Mouse (Mus musculus): ENCODE measurements around the gene 1810049J17Rik. TPM values are rescaled to one million over a fixed set of nuclear protein-coding genes. Genes with fewer than 3 reads are reported as not detected.
"Not testable (repeated sequence)": the region's sequence is repeated elsewhere in the genome, so short reads cannot be mapped to it uniquely, and the experiment has no call there.

Gene 1810049J17Rik
- polyA plus RNA-seq (2015; fragmentation: Nextera tagmentation; extraction: Ambion mirVana): 1.1 TPM in 2 replicates

- Histone ChIP-seq H3K9ac (peak within 1 kb of the TSS; percentile 92), H3K27ac (peak within 1 kb of the TSS; percentile 96), H3K27me3 (replicated peaks) (peaks cover 4% of the 10 kb centered on the region; the same call in 1 of the 2 replicates), H3K9me3 (no peaks in the 10 kb centered on the region), H3K4me3 (peak within 1 kb of the TSS; percentile 91), H3K36me3 (replicated peaks) (no peaks in the 10 kb centered on the region), H3K4me1 (peaks cover 29% of the 10 kb centered on the region), H3K4me2 (peak within 1 kb of the TSS; percentile 78)
- ATAC-seq (replicated peaks): peak; percentile 53
- WGBS: under 1% methylated on average over 63 of the region's 70 CpGs
Measured at GRCm38 (mm10) chr15:12321788-12322621, at the start of gene 1810049J17Rik. Gene 1810049J17Rik, minus strand, starts transcription at chr15:12321899.

GRCm38 (mm10) chr15:12371183-12371582 lies 49.5 kb upstream of the 1810049J17Rik start:
- Histone ChIP-seq H3K27me3 (replicated peaks) (0 out of 2 replicates have a peak, but pooled peaks cover 10% of the 10 kb centered on the region), H3K4me3 (no peak overlapping the region), H3K27ac (no peak overlapping the region), H3K9me3 (no peaks in the 10 kb centered on the region), H3K9ac (no peak overlapping the region), H3K36me3 (replicated peaks) (no peaks in the 10 kb centered on the region), H3K4me1 (peaks cover 24% of the 10 kb centered on the region), H3K4me2 (no peak overlapping the region)
- 5% methylated on average over 8 of the region's 8 CpGs for WGBS
- ATAC-seq (replicated peaks): peak; percentile 66

GRCm38 (mm10) chr15:12370096-12370495 lies 48.4 kb upstream of the 1810049J17Rik start:
- no peak overlapping the region for H3K27ac ChIP-seq
- 94% methylated on average over 3 of the region's 3 CpGs for WGBS

GRCm38 (mm10) chr15:12368850-12369249 lies 47.2 kb upstream of the 1810049J17Rik start:
- no peak overlapping the region for H3K9ac ChIP-seq
- WGBS: 91% methylated on average over 4 of the region's 4 CpGs
- no peak overlapping the region for H3K4me3 ChIP-seq
- no peak for ATAC-seq (replicated peaks)
- no peak overlapping the region for H3K27ac ChIP-seq
- H3K4me2 ChIP-seq: no peak overlapping the region
- 0 out of 2 replicates have a peak, but pooled peaks cover 6% of the 10 kb centered on the region for H3K27me3 ChIP-seq (replicated peaks)
- H3K36me3 ChIP-seq (replicated peaks): no peaks in the 10 kb centered on the region
- no peaks in the 10 kb centered on the region for H3K9me3 ChIP-seq
- H3K4me1 ChIP-seq: peaks cover 28% of the 10 kb centered on the region

More at GRCm38 (mm10) chr15:12370096-12370495, 48.4 kb upstream of the 1810049J17Rik start:
- H3K9me3 ChIP-seq: no peaks in the 10 kb centered on the region
- H3K27me3 ChIP-seq (replicated peaks): 0 out of 2 replicates have a peak, but pooled peaks cover 10% of the 10 kb centered on the region
- no peak overlapping the region for H3K9ac ChIP-seq
- no peak overlapping the region for H3K4me2 ChIP-seq
- no peak overlapping the region for H3K4me3 ChIP-seq
- peaks cover 28% of the 10 kb centered on the region for H3K4me1 ChIP-seq
- ATAC-seq (replicated peaks): no peak
- no peaks in the 10 kb centered on the region for H3K36me3 ChIP-seq (replicated peaks)

GRCm38 (mm10) chr15:12368357-12368756 lies 46.7 kb upstream of the 1810049J17Rik start:
- Histone ChIP-seq H3K4me1 (peaks cover 28% of the 10 kb centered on the region), H3K9me3 (no peaks in the 10 kb centered on the region), H3K27me3 (replicated peaks) (0 out of 2 replicates have a peak, but pooled peaks cover 6% of the 10 kb centered on the region), H3K4me3 (no peak overlapping the region), H3K36me3 (replicated peaks) (no peaks in the 10 kb centered on the region), H3K27ac (no peak overlapping the region), H3K9ac (no peak overlapping the region), H3K4me2 (no peak overlapping the region)
- ATAC-seq (replicated peaks): no peak
- 73% methylated on average over 11 of the region's 11 CpGs for WGBS

- Histone ChIP-seq H3K27ac (no peak overlapping the region), H3K4me1 (peaks cover 28% of the 10 kb centered on the region), H3K9ac (no peak overlapping the region), H3K4me2 (no peak overlapping the region), H3K27me3 (replicated peaks) (0 out of 2 replicates have a peak, but pooled peaks cover 4% of the 10 kb centered on the region), H3K36me3 (replicated peaks) (no peaks in the 10 kb centered on the region), H3K9me3 (no peaks in the 10 kb centered on the region), H3K4me3 (no peak overlapping the region)
- ATAC-seq (replicated peaks): no peak
- WGBS: 57% methylated on average over 13 of the region's 13 CpGs
Measured at GRCm38 (mm10) chr15:12367306-12368080, 45.8 kb upstream of the 1810049J17Rik start.

GRCm38 (mm10) chr15:12366580-12367305 lies 45.0 kb upstream of the 1810049J17Rik start:
- H3K4me1 ChIP-seq: peaks cover 28% of the 10 kb centered on the region
- H3K27me3 ChIP-seq (replicated peaks); H3K9me3 ChIP-seq; H3K9ac ChIP-seq; H3K36me3 ChIP-seq (replicated peaks); H3K4me3 ChIP-seq; ATAC-seq (replicated peaks): not testable (repeated sequence)
- H3K27ac ChIP-seq: peak overlapping the region; percentile 77
- 87% methylated on average over 11 of the region's 11 CpGs for WGBS
- 0 out of 2 replicates have a peak overlapping the region, but pooled peaks have one; percentile 8 for H3K4me2 ChIP-seq

- Histone ChIP-seq H3K36me3 (replicated peaks) (no peaks in the 10 kb centered on the region), H3K9ac (no peak overlapping the region), H3K27ac (peak overlapping the region; percentile 77), H3K4me2 (peak overlapping the region; percentile 8; the same call in 1 of the 2 replicates), H3K27me3 (replicated peaks) (0 out of 2 replicates have a peak, but pooled peaks cover 3% of the 10 kb centered on the region), H3K4me1 (peaks cover 25% of the 10 kb centered on the region), H3K9me3 (no peaks in the 10 kb centered on the region), H3K4me3 (no peak overlapping the region)
- 5% methylated on average over 3 of the region's 3 CpGs for WGBS
- ATAC-seq (replicated peaks): peak; percentile 92
Measured at GRCm38 (mm10) chr15:12366072-12366469, 44.4 kb upstream of the 1810049J17Rik start.

- Histone ChIP-seq H3K4me1 (peaks cover 25% of the 10 kb centered on the region), H3K4me2 (0 out of 2 replicates have a peak overlapping the region, but pooled peaks have one; percentile 8), H3K27ac (peak overlapping the region; percentile 77), H3K27me3 (replicated peaks) (0 out of 2 replicates have a peak, but pooled peaks cover 3% of the 10 kb centered on the region), H3K36me3 (replicated peaks) (no peaks in the 10 kb centered on the region), H3K4me3 (no peak overlapping the region), H3K9me3 (no peaks in the 10 kb centered on the region), H3K9ac (no peak overlapping the region)
- 75% methylated on average over 15 of the region's 15 CpGs for WGBS
- peak; percentile 34 for ATAC-seq (replicated peaks)
Measured at GRCm38 (mm10) chr15:12365416-12366071, 43.8 kb upstream of the 1810049J17Rik start.

GRCm38 (mm10) chr15:12364096-12364495 lies 42.4 kb upstream of the 1810049J17Rik start:
- Histone ChIP-seq H3K4me1 (peaks cover 25% of the 10 kb centered on the region), H3K4me2 (no peak overlapping the region), H3K9me3 (no peaks in the 10 kb centered on the region), H3K9ac (no peak overlapping the region), H3K36me3 (replicated peaks) (no peaks in the 10 kb centered on the region), H3K27me3 (replicated peaks) (no peaks in the 10 kb centered on the region), H3K4me3 (no peak overlapping the region), H3K27ac (no peak overlapping the region)
- 88% methylated on average over 4 of the region's 4 CpGs for WGBS
- no peak for ATAC-seq (replicated peaks)

- Histone ChIP-seq H3K9me3 (no peaks in the 10 kb centered on the region), H3K4me2 (no peak overlapping the region), H3K27ac (no peak overlapping the region), H3K4me3 (no peak overlapping the region), H3K36me3 (replicated peaks) (no peaks in the 10 kb centered on the region), H3K4me1 (peaks cover 21% of the 10 kb centered on the region), H3K9ac (no peak overlapping the region), H3K27me3 (replicated peaks) (no peaks in the 10 kb centered on the region)
- no peak for ATAC-seq (replicated peaks)
- WGBS: 86% methylated on average over 6 of the region's 6 CpGs
Measured at GRCm38 (mm10) chr15:12362701-12363040, 41.0 kb upstream of the 1810049J17Rik start.
